In the genomic region with DNA sequence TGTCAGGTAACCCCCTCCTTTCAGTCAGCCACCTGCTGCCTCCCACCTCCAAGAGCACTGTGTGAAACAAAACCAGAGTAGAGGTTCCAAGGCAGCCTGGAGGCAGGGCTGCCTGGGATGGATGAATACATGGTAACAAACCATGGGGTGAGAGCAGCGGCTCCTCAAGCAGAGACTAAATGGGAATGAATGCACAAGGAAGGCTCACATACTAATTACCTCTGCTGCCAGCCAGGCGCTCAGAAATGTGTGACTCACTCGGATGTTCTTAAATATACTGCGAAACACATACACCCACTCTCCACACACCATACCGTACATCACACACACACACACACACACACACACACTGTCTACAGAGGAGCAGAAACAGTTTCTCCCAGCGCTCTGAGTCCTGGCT, we compare ENCODE assay signal across 9 mouse cellular contexts. TPM values are rescaled to one million over a fixed set of nuclear protein-coding genes. Genes with fewer than 3 reads are reported as not detected.
DNase-seq lines count a peak whose midpoint lies in the region; TF ChIP-seq lines count a peak whose summit lies in the region.
"Had no signal": no experiment of that assay in that cellular context is flagged by ENCODE, and none has a peak within 500 bp of the region (broad histone marks: within the 10 kb centered on the region; RNA-seq: fewer than 3 reads in every experiment).

No protein-coding gene starts in this region.

- peak; percentile 61 for DNase-seq in layer of hippocampus, adult 11-12 months (ENCODE audit: low spot score)
- no peak for DNase-seq in layer of hippocampus, postnatal 14 days (ENCODE audit: low spot score in 2 of 2)
- peak; percentile 85 for DNase-seq in brain, embryonic 14.5 days (ENCODE audit: low read depth)
- DNase-seq in frontal cortex, postnatal 25 days (ENCODE audit: low spot score in 2 of 2): peak; percentile 36 to 58
- DNase-seq in right cerebral cortex, postnatal 14 days: peak; percentile 64
- no peak for DNase-seq in yolk sac, embryonic 10.5 days (ENCODE audit: low spot score)
- no peak for DNase-seq in adrenal gland, adult 2 months
- DNase-seq: kidney, adult 2 months had no signal

- TF ChIP-seq CTCF in brain, embryonic 14.5 days (IDR thresholded peaks at IDR 0.05; ENCODE audit: borderline replicate concordance, extremely low read depth, insufficient read depth, insufficient read length): no peak

- no peak for TF ChIP-seq POLR2A in brain, embryonic 14.5 days (IDR thresholded peaks at IDR 0.05; ENCODE audit: borderline replicate concordance, extremely low read depth, insufficient read depth, insufficient read length, poor library complexity, severe bottlenecking)

RNA-seq across cellular contexts. Expression of gene Gprc5b, which starts 4.7 kb away (rescaled TPM):
- total RNA-seq in layer of hippocampus, postnatal 14 days (2021): 10 to 100 TPM; 74.8 to 78.5 TPM
- polyA plus RNA-seq in brain, embryonic 14.5 days (2012; rRNA removed): 25.0 and 28.2 TPM in 2 replicates
- total RNA-seq in adrenal gland, adult 2 months (2021): 100 to 1,000 TPM; 117 to 125 TPM
- 130 and 137 TPM in 2 replicates for polyA plus RNA-seq in adrenal gland, adult 2 months (2012; rRNA removed)
- total RNA-seq: monocyte, adult 5-6 weeks had no signal

Comparison
In these comparisons a context has a peak if more than half of its experiments do, and no peak if none do; other contexts are left out.
1. DNase-seq: peak in layer of hippocampus, adult 11-12 months (single experiment), brain, embryonic 14.5 days (single experiment), frontal cortex, postnatal 25 days (2 of 2) and right cerebral cortex, postnatal 14 days (single experiment); none in layer of hippocampus, postnatal 14 days (0 of 2), yolk sac, embryonic 10.5 days (single experiment) and adrenal gland, adult 2 months (single experiment).